Mouse (Mus musculus) MEL (cell line): ENCODE data around the gene Sult6b2. TPM values are rescaled to one million over a fixed set of nuclear protein-coding genes. Genes with fewer than 3 reads are reported as not detected.

Experiments used
- DNase-seq: peaks from one replicate; pipeline ENCODE4 v3.0.0; 2011; ENCODE audit warnings: low read depth, low spot score
- H3K27ac ChIP-seq: 2 replicates; pipeline ENCODE4 v1.5.1; 2012; ENCODE audit warnings: low read depth, mild to moderate bottlenecking, control low read depth, low read length, moderate library complexity; ENCODE audit not compliant: control insufficient read depth
- H3K27me3 ChIP-seq, 2 experiments: fragments of 150-350 bp in 1 of 2; sonication (generic) in 1 of 2; 2 replicates each; pipeline ENCODE4 v1.6.1; 2012; ENCODE audit warnings: low read length in 2 of 2, mild to moderate bottlenecking in 2 of 2, improper control_type of control experiment in 1 of 2, moderate library complexity in 1 of 2; ENCODE audit not compliant: insufficient read depth in 2 of 2, control insufficient read depth in 1 of 2
- H3K36me3 ChIP-seq, 2 experiments: 2 replicates each; pipeline ENCODE4 v1.6.1; 2012 to 2014; ENCODE audit warnings: low read length in 2 of 2, improper control_type of control experiment in 1 of 2, inconsistent platforms in 1 of 2, mild to moderate bottlenecking in 1 of 2; ENCODE audit not compliant: insufficient read depth in 2 of 2, control insufficient read depth in 1 of 2
- H3K4me1 ChIP-seq, 2 experiments: fragments of 150-350 bp in 1 of 2; sonication (generic) in 1 of 2; 2 replicates each; pipeline ENCODE4 v1.6.1; 2012; ENCODE audit warnings: low read length in 2 of 2, improper control_type of control experiment in 1 of 2, mild to moderate bottlenecking in 1 of 2; ENCODE audit not compliant: insufficient read depth in 2 of 2, control insufficient read depth in 1 of 2
- H3K4me3 ChIP-seq, 2 experiments: fragments of 150-350 bp in 1 of 2; sonication (generic) in 1 of 2; 2 replicates each; pipeline ENCODE4 v1.5.1; 2012; ENCODE audit warnings: low read depth in 2 of 2, low read length in 2 of 2, mild to moderate bottlenecking in 2 of 2, moderate library complexity in 2 of 2, control low read depth in 1 of 2, improper control_type of control experiment in 1 of 2; ENCODE audit not compliant: control insufficient read depth in 1 of 2, insufficient read depth in 1 of 2
- H3K79me2 ChIP-seq: 2 replicates; pipeline ENCODE4 v1.6.1; 2012; ENCODE audit warnings: mild to moderate bottlenecking, low read length, moderate library complexity; ENCODE audit not compliant: control insufficient read depth, poor library complexity, insufficient read depth
- H3K9ac ChIP-seq: 2 replicates; pipeline ENCODE4 v1.6.1; 2012; ENCODE audit warnings: low read depth, mild to moderate bottlenecking, control low read depth, low read length, moderate library complexity; ENCODE audit not compliant: control insufficient read depth, poor library complexity, severe bottlenecking
- H3K9me3 ChIP-seq: fragments of 150-350 bp; sonication (generic); replicated peaks from 2 replicates; pipeline ENCODE4 v1.6.1; 2012; ENCODE audit warnings: mild to moderate bottlenecking, low read length, improper control_type of control experiment, moderate library complexity; ENCODE audit not compliant: insufficient read depth
- CHD2 ChIP-seq: IDR thresholded peaks from 2 replicates; pipeline ENCODE4 v1.6.1; 2011; ENCODE audit warnings: low read length, improper control_type of control experiment
- CTCF ChIP-seq, 3 experiments: IDR thresholded peaks in 2 of 3; conservative IDR thresholded peaks in 1 of 3; 2 replicates each; pipeline ENCODE4 v1.5.1; 2011 to 2012; ENCODE audit warnings: low read length in 3 of 3, low read depth in 2 of 3, mild to moderate bottlenecking in 2 of 3, improper control_type of control experiment in 1 of 3, inconsistent platforms in 1 of 3, mixed read lengths in 1 of 3, moderate library complexity in 1 of 3; ENCODE audit not compliant: control insufficient read depth in 1 of 3, insufficient read depth in 1 of 3, poor library complexity in 1 of 3, severe bottlenecking in 1 of 3
- ELF1 ChIP-seq: IDR thresholded peaks from 2 replicates; pipeline ENCODE4 v1.6.1; 2014; ENCODE audit warnings: low read depth, mild to moderate bottlenecking, inconsistent platforms, low read length, improper control_type of control experiment, moderate library complexity
- EP300 ChIP-seq, 2 experiments: IDR thresholded peaks; 2 replicates each; pipeline ENCODE4 v1.6.1; 2011; ENCODE audit warnings: improper control_type of control experiment in 2 of 2, low read length in 2 of 2, low read depth in 1 of 2, mild to moderate bottlenecking in 1 of 2
- ETS1 ChIP-seq: IDR thresholded peaks from 2 replicates; pipeline ENCODE4 v1.6.1; 2012; ENCODE audit warnings: low read depth, mild to moderate bottlenecking, inconsistent platforms, low read length, improper control_type of control experiment, moderate library complexity
- GABPA ChIP-seq: IDR thresholded peaks from 2 replicates; pipeline ENCODE4 v1.6.1; 2012; ENCODE audit warnings: low read depth, mild to moderate bottlenecking, inconsistent platforms, low read length, improper control_type of control experiment, moderate library complexity
- GATA1 ChIP-seq: IDR thresholded peaks from 2 replicates; pipeline ENCODE4 v1.6.1; 2011; ENCODE audit warnings: low read depth, low read length, improper control_type of control experiment
- KAT2A ChIP-seq: conservative IDR thresholded peaks from 2 replicates; pipeline ENCODE4 v1.6.1; 2012; ENCODE audit warnings: low read depth, low read length, improper control_type of control experiment, inconsistent platforms
- MAFK ChIP-seq: IDR thresholded peaks from 2 replicates; pipeline ENCODE4 v1.6.1; 2011; ENCODE audit warnings: low read depth, mild to moderate bottlenecking, low read length, improper control_type of control experiment, borderline replicate concordance
- MEF2A ChIP-seq: IDR thresholded peaks from 2 replicates; pipeline ENCODE4 v1.6.1; 2014; ENCODE audit warnings: low read depth, mild to moderate bottlenecking, inconsistent platforms, low read length, improper control_type of control experiment; ENCODE audit not compliant: poor library complexity, insufficient replicate concordance, severe bottlenecking; ENCODE audit errors: extremely low read depth
- MXI1 ChIP-seq: IDR thresholded peaks from 2 replicates; pipeline ENCODE4 v1.6.1; 2011; ENCODE audit warnings: mild to moderate bottlenecking, low read depth, low read length, improper control_type of control experiment
- MYC ChIP-seq: IDR thresholded peaks from 2 replicates; pipeline ENCODE4 v1.6.1; 2011; ENCODE audit warnings: low read depth, mild to moderate bottlenecking, low read length, improper control_type of control experiment, moderate library complexity
- NELFE ChIP-seq: IDR thresholded peaks from 2 replicates; pipeline ENCODE4 v1.6.1; 2011; ENCODE audit warnings: low read depth, low read length, improper control_type of control experiment
- NRF1 ChIP-seq: IDR thresholded peaks from 2 replicates; pipeline ENCODE4 v1.6.1; 2014; ENCODE audit warnings: low read depth, mild to moderate bottlenecking, inconsistent platforms, low read length, improper control_type of control experiment, moderate library complexity; ENCODE audit not compliant: poor library complexity, insufficient read depth, severe bottlenecking
- POLR2A ChIP-seq, 2 experiments: IDR thresholded peaks; 2 replicates each; pipeline ENCODE4 v1.6.1; 2011 to 2012; ENCODE audit warnings: low read length in 2 of 2, mild to moderate bottlenecking in 2 of 2, control low read depth in 1 of 2, improper control_type of control experiment in 1 of 2, low read depth in 1 of 2, moderate library complexity in 1 of 2; ENCODE audit not compliant: control insufficient read depth in 1 of 2, insufficient read depth in 1 of 2, poor library complexity in 1 of 2
- RCOR1 ChIP-seq: IDR thresholded peaks from 2 replicates; pipeline ENCODE4 v1.6.1; 2012; ENCODE audit warnings: low read depth, mild to moderate bottlenecking, inconsistent platforms, low read length, improper control_type of control experiment
- SIN3A ChIP-seq: IDR thresholded peaks from 2 replicates; pipeline ENCODE4 v1.6.1; 2012; ENCODE audit warnings: low read length, improper control_type of control experiment, inconsistent platforms
- SMC3 ChIP-seq: IDR thresholded peaks from 2 replicates; pipeline ENCODE4 v1.6.1; 2011; ENCODE audit warnings: low read depth, low read length, improper control_type of control experiment
- TAL1 ChIP-seq: IDR thresholded peaks from 2 replicates; pipeline ENCODE4 v1.6.1; 2012; ENCODE audit warnings: mild to moderate bottlenecking, inconsistent platforms, low read length, moderate library complexity, mixed read lengths
- TCF12 ChIP-seq: IDR thresholded peaks from 2 replicates; pipeline ENCODE4 v1.6.1; 2014; ENCODE audit warnings: low read depth, mild to moderate bottlenecking, inconsistent platforms, low read length, improper control_type of control experiment, moderate library complexity
- UBTF ChIP-seq: IDR thresholded peaks from 2 replicates; pipeline ENCODE4 v1.6.1; 2012; ENCODE audit warnings: low read depth, mild to moderate bottlenecking, inconsistent platforms, low read length, improper control_type of control experiment, moderate library complexity, borderline replicate concordance; ENCODE audit not compliant: insufficient read depth
- ZC3H11A ChIP-seq: IDR thresholded peaks from 2 replicates; pipeline ENCODE4 v1.6.1; 2012; ENCODE audit warnings: low read depth, mild to moderate bottlenecking, inconsistent platforms, low read length, improper control_type of control experiment
- ZKSCAN1 ChIP-seq: IDR thresholded peaks from 2 replicates; pipeline ENCODE4 v1.6.1; 2012; ENCODE audit warnings: low read depth, mild to moderate bottlenecking, inconsistent platforms, low read length, improper control_type of control experiment, moderate library complexity
- polyA plus RNA-seq, 2 experiments: library from polyadenylated mRNA; stranded (reverse) in 1 of 2; unstranded in 1 of 2; fragments of >175 nt in 1 of 2; fragments of >200 nt in 1 of 2; gene quantifications; 2 replicates each; pipeline versions ENCODE4 v1.2.1 to v1.2.4; 2012; ENCODE audit warnings: low replicate concordance in 2 of 2, low read depth in 1 of 2; ENCODE audit not compliant: insufficient read length in 2 of 2, insufficient read depth in 1 of 2, missing spikeins in 1 of 2
- total RNA-seq: library from RNA; depleted of rRNA; stranded (reverse); fragments of 300-350 nt; gene quantifications from 2 replicates; pipeline ENCODE4 v1.2.3, GENCODE M21; 2012

The Sult6b2 gene
- total and polyA plus RNA-seq, 3 experiments: 0.07 TPM; not detected in 2

GRCm38 (mm10) chr6:142810239-142810638 lies 5.9 kb upstream of the Sult6b2 start:
- no peaks in the 10 kb centered on the region for H3K27me3 ChIP-seq
- H3K36me3 ChIP-seq: peaks cover 0 to 28% of the 10 kb centered on the region in 2 experiments; a peak in 2 of 4 replicates
- H3K9me3 ChIP-seq: no peaks in the 10 kb centered on the region
- H3K4me3 ChIP-seq: peak overlapping the region in 1 of 2 experiments; percentile 31; a peak in 1 of 4 replicates
- peak; percentile 61 for DNase-seq
- H3K4me1 ChIP-seq: peaks cover 7 to 33% of the 10 kb centered on the region in 2 experiments
- H3K79me2 ChIP-seq: no peaks in the 10 kb centered on the region
- H3K27ac ChIP-seq: peak overlapping the region; percentile 48; the same call in 1 of the 2 replicates
- TF ChIP-seq ZKSCAN1 (no peak), GATA1 (peak; percentile 90), POLR2A (IDR thresholded peaks at IDR 0.05; ENCODE audit: control insufficient read depth in 1 of 2, insufficient read depth in 1 of 2, low read depth in 1 of 2, low read length in 2 of 2, poor library complexity in 1 of 2) (no peak), MAFK (no peak), SIN3A (peak; percentile 21; the same call in 1 of the 2 replicates), TCF12 (no peak), EP300 (IDR thresholded peaks at IDR 0.05; ENCODE audit: low read depth in 1 of 2, low read length in 2 of 2) (peak; percentile 20 to 55; a peak in 2 of 4 replicates), MYC (0 out of 2 replicates have a peak, but pooled peaks have one; percentile 32), UBTF (no peak), ETS1 (peak; percentile 78), MXI1 (no peak), MEF2A (no peak), NELFE (no peak), TAL1 (no peak), NRF1 (no peak), RCOR1 (peak; percentile 80; the same call in 1 of the 2 replicates), GABPA (no peak), ELF1 (no peak), CTCF (IDR thresholded peaks at IDR 0.05 in 2 of 3, conservative IDR thresholded peaks at IDR 0.05 in 1 of 3; ENCODE audit: control insufficient read depth in 1 of 3, insufficient read depth in 1 of 3, low read depth in 2 of 3, low read length in 3 of 3, poor library complexity in 1 of 3, severe bottlenecking in 1 of 3) (no peak), ZC3H11A (no peak), CHD2 (no peak), KAT2A (no peak), SMC3 (no peak)
- no peak overlapping the region for H3K9ac ChIP-seq
